Mouse (Mus musculus): Measurements from ENCODE around the gene Zfhx3. TPM values are rescaled to one million over a fixed set of nuclear protein-coding genes. Genes with fewer than 3 reads are reported as not detected.

Gene Zfhx3
- polyA plus RNA-seq, 1 experiment from 2014 or later, result 8.4 TPM

DNA sequence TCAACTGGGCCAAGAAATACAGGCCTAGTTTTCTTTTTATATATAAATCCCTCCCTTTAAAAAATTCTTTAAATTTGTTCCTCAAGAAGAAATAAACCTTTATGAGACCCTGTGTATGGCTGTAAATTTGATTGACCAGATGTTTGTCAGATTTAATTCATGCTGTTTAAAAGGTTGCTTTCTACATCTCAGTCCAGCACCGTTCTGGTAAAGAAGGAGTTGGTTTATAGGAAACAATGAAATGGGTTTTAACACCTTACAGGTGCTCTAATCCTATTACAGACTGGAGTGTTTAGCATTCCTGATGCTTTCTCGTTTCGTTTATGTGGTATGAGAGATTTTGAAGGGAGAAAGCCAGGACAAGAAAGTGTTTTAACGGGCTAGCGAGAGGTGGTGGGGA, 147.2 kb downstream of the Zfhx3 start:
- 67% methylated on average over 5 of the region's 5 CpGs for WGBS (ENCODE audit: insufficient replicate concordance)
- no peak overlapping the region for H3K4me3 ChIP-seq (ENCODE audit: low read depth, low read length)
- H3K27me3 ChIP-seq (ENCODE audit: control insufficient read depth, insufficient read depth, low read length), result no peaks in the 10 kb centered on the region
- H3K9ac ChIP-seq (ENCODE audit: low read depth, low read length), result no peak overlapping the region
- H3K4me2 ChIP-seq, result no peak overlapping the region
- no peaks in the 10 kb centered on the region for H3K9me3 ChIP-seq (replicated peaks; ENCODE audit: control insufficient read depth, low read length)
- no peaks in the 10 kb centered on the region for H3K4me1 ChIP-seq (ENCODE audit: control insufficient read depth, insufficient read depth, low read length)
- H3K27ac ChIP-seq (ENCODE audit: low read depth, low read length), result no peak overlapping the region
- no peak for ATAC-seq (replicated peaks; ENCODE audit: insufficient number of reproducible peaks, low FRiP score, low TSS enrichment)
- H3K36me3 ChIP-seq (ENCODE audit: control insufficient read depth, insufficient read depth, low read length), result no peaks in the 10 kb centered on the region

- no peaks in the 10 kb centered on the region for H3K4me1 ChIP-seq (ENCODE audit: control insufficient read depth, insufficient read depth, low read length)
- no peak for ATAC-seq (replicated peaks; ENCODE audit: insufficient number of reproducible peaks, low FRiP score, low TSS enrichment)
- H3K4me3 ChIP-seq (ENCODE audit: low read depth, low read length), result no peak overlapping the region
- H3K27me3 ChIP-seq (ENCODE audit: control insufficient read depth, insufficient read depth, low read length), result no peaks in the 10 kb centered on the region
- no peaks in the 10 kb centered on the region for H3K36me3 ChIP-seq (ENCODE audit: control insufficient read depth, insufficient read depth, low read length)
- no peak overlapping the region for H3K9ac ChIP-seq (ENCODE audit: low read depth, low read length)
- no peaks in the 10 kb centered on the region for H3K9me3 ChIP-seq (replicated peaks; ENCODE audit: control insufficient read depth, low read length)
- no peak overlapping the region for H3K27ac ChIP-seq (ENCODE audit: low read depth, low read length)
- 84% methylated on average over 13 of the region's 13 CpGs for WGBS (ENCODE audit: insufficient replicate concordance)
- no peak overlapping the region for H3K4me2 ChIP-seq
Measured at GRCm38 (mm10) chr8:108098598-108098997, 156.2 kb downstream of the Zfhx3 start.

DNA sequence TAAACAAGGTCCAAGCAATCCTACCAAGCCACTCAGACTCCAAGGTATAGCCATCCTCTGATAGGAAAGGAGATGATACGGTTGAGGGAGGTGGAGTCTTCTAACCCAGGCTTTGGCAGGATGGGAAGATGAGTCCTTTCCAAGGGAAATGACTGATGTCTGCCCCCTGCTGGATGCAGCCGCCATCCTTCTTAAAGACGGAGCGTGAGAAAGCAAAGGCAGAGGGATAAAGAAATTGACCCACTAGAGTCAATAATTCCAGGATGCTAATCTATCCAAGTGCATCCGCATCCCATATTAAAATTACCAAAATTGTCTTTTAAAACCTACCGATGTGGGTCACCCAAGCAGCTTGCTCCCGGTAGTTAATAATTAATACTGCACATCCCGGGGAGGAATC, 158.7 kb downstream of the Zfhx3 start:
- Histone ChIP-seq H3K9me3 (replicated peaks; ENCODE audit: control insufficient read depth, low read length) (no peaks in the 10 kb centered on the region), H3K4me2 (no peak overlapping the region), H3K9ac (ENCODE audit: low read depth, low read length) (no peak overlapping the region), H3K27me3 (ENCODE audit: control insufficient read depth, insufficient read depth, low read length) (no peaks in the 10 kb centered on the region), H3K36me3 (ENCODE audit: control insufficient read depth, insufficient read depth, low read length) (no peaks in the 10 kb centered on the region), H3K4me1 (ENCODE audit: control insufficient read depth, insufficient read depth, low read length) (no peaks in the 10 kb centered on the region), H3K4me3 (ENCODE audit: low read depth, low read length) (no peak overlapping the region), H3K27ac (ENCODE audit: low read depth, low read length) (no peak overlapping the region)
- WGBS (ENCODE audit: insufficient replicate concordance), result 62% methylated on average over 8 of the region's 8 CpGs
- ATAC-seq (replicated peaks; ENCODE audit: insufficient number of reproducible peaks, low FRiP score, low TSS enrichment), result no peak

- Histone ChIP-seq H3K27me3 (ENCODE audit: control insufficient read depth, insufficient read depth, low read length) (no peaks in the 10 kb centered on the region), H3K36me3 (ENCODE audit: control insufficient read depth, insufficient read depth, low read length) (no peaks in the 10 kb centered on the region), H3K9me3 (replicated peaks; ENCODE audit: control insufficient read depth, low read length) (no peaks in the 10 kb centered on the region), H3K4me2 (no peak overlapping the region), H3K27ac (ENCODE audit: low read depth, low read length) (no peak overlapping the region), H3K4me1 (ENCODE audit: control insufficient read depth, insufficient read depth, low read length) (no peaks in the 10 kb centered on the region), H3K9ac (ENCODE audit: low read depth, low read length) (no peak overlapping the region), H3K4me3 (ENCODE audit: low read depth, low read length) (no peak overlapping the region)
- ATAC-seq (replicated peaks; ENCODE audit: insufficient number of reproducible peaks, low FRiP score, low TSS enrichment), result no peak
- WGBS (ENCODE audit: insufficient replicate concordance), result 65% methylated on average over 16 of the region's 16 CpGs
Measured at GRCm38 (mm10) chr8:108101978-108102865, 159.8 kb downstream of the Zfhx3 start.

- no peaks in the 10 kb centered on the region for H3K27me3 ChIP-seq (ENCODE audit: control insufficient read depth, insufficient read depth, low read length)
- no peak overlapping the region for H3K4me2 ChIP-seq
- no peak overlapping the region for H3K9ac ChIP-seq (ENCODE audit: low read depth, low read length)
- no peak overlapping the region for H3K27ac ChIP-seq (ENCODE audit: low read depth, low read length)
- H3K4me3 ChIP-seq (ENCODE audit: low read depth, low read length), result no peak overlapping the region
- no peaks in the 10 kb centered on the region for H3K9me3 ChIP-seq (replicated peaks; ENCODE audit: control insufficient read depth, low read length)
- H3K36me3 ChIP-seq (ENCODE audit: control insufficient read depth, insufficient read depth, low read length), result no peaks in the 10 kb centered on the region
- WGBS (ENCODE audit: insufficient replicate concordance), result 42% methylated on average over 10 of the region's 10 CpGs
- no peaks in the 10 kb centered on the region for H3K4me1 ChIP-seq (ENCODE audit: control insufficient read depth, insufficient read depth, low read length)
- ATAC-seq (replicated peaks; ENCODE audit: insufficient number of reproducible peaks, low FRiP score, low TSS enrichment), result no peak
Measured at GRCm38 (mm10) chr8:108104471-108105098, 162.1 kb downstream of the Zfhx3 start.

- H3K27me3 ChIP-seq (ENCODE audit: control insufficient read depth, insufficient read depth, low read length), result no peaks in the 10 kb centered on the region
- H3K36me3 ChIP-seq (ENCODE audit: control insufficient read depth, insufficient read depth, low read length), result no peaks in the 10 kb centered on the region
- 81% methylated on average over 2 of the region's 2 CpGs for WGBS (ENCODE audit: insufficient replicate concordance)
- H3K4me1 ChIP-seq (ENCODE audit: control insufficient read depth, insufficient read depth, low read length), result no peaks in the 10 kb centered on the region
- no peak for ATAC-seq (replicated peaks; ENCODE audit: insufficient number of reproducible peaks, low FRiP score, low TSS enrichment)
- H3K9me3 ChIP-seq (replicated peaks; ENCODE audit: control insufficient read depth, low read length), result no peaks in the 10 kb centered on the region
- no peak overlapping the region for H3K9ac ChIP-seq (ENCODE audit: low read depth, low read length)
- no peak overlapping the region for H3K27ac ChIP-seq (ENCODE audit: low read depth, low read length)
- H3K4me3 ChIP-seq (ENCODE audit: low read depth, low read length), result no peak overlapping the region
- no peak overlapping the region for H3K4me2 ChIP-seq
Measured at GRCm38 (mm10) chr8:108125053-108125452, 182.6 kb downstream of the Zfhx3 start.

GRCm38 (mm10) chr8:108125491-108125890, 183.0 kb downstream of the Zfhx3 start:
- H3K36me3 ChIP-seq (ENCODE audit: control insufficient read depth, insufficient read depth, low read length), result no peaks in the 10 kb centered on the region
- no peaks in the 10 kb centered on the region for H3K9me3 ChIP-seq (replicated peaks; ENCODE audit: control insufficient read depth, low read length)
- no peak overlapping the region for H3K9ac ChIP-seq (ENCODE audit: low read depth, low read length)
- no peak overlapping the region for H3K4me2 ChIP-seq
- no peaks in the 10 kb centered on the region for H3K4me1 ChIP-seq (ENCODE audit: control insufficient read depth, insufficient read depth, low read length)
- ATAC-seq (replicated peaks; ENCODE audit: insufficient number of reproducible peaks, low FRiP score, low TSS enrichment), result no peak
- H3K27ac ChIP-seq (ENCODE audit: low read depth, low read length), result no peak overlapping the region
- H3K27me3 ChIP-seq (ENCODE audit: control insufficient read depth, insufficient read depth, low read length), result no peaks in the 10 kb centered on the region
- 82% methylated on average over 2 of the region's 2 CpGs for WGBS (ENCODE audit: insufficient replicate concordance)
- no peak overlapping the region for H3K4me3 ChIP-seq (ENCODE audit: low read depth, low read length)

DNA sequence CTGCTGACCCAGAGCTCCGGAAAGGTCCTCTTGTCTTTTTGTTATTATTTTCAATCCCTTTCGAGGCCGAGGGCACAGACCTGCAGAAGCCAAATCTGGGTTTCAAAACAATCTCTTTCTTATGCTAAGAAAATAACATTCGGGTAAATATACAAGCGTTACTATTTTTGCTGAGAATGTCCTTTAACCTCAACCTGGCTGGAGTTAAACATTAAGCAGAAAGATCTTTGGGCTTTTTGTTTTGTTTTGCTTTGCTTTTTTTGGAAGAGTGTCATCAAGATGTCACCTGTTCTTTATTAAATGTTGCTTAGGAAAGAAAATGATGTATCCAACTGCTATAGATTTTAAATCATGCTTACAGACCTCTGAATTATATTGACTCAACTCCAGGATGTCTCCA, 204.1 kb downstream of the Zfhx3 start:
- Histone ChIP-seq H3K4me1 (ENCODE audit: control insufficient read depth, insufficient read depth, low read length) (no peaks in the 10 kb centered on the region), H3K27me3 (ENCODE audit: control insufficient read depth, insufficient read depth, low read length) (no peaks in the 10 kb centered on the region), H3K9me3 (replicated peaks; ENCODE audit: control insufficient read depth, low read length) (no peaks in the 10 kb centered on the region), H3K36me3 (ENCODE audit: control insufficient read depth, insufficient read depth, low read length) (no peaks in the 10 kb centered on the region), H3K4me2 (no peak overlapping the region), H3K27ac (ENCODE audit: low read depth, low read length) (no peak overlapping the region), H3K9ac (ENCODE audit: low read depth, low read length) (no peak overlapping the region), H3K4me3 (ENCODE audit: low read depth, low read length) (no peak overlapping the region)
- no peak for ATAC-seq (replicated peaks; ENCODE audit: insufficient number of reproducible peaks, low FRiP score, low TSS enrichment)
- WGBS (ENCODE audit: insufficient replicate concordance), result 70% methylated on average over 5 of the region's 5 CpGs
